Comparison of ENCODE assay signal across 27 mouse cellular contexts in genomic region chr4:84766708-84767425, GRCm38 (mm10).
DNase-seq lines count a peak whose midpoint lies in the region; ATAC-seq and TF ChIP-seq lines count a peak whose summit lies in the region.
"Had no signal": no experiment of that assay in that cellular context is flagged by ENCODE, and none has a peak within 500 bp of the region (broad histone marks: within the 10 kb centered on the region; RNA-seq: fewer than 3 reads in every experiment).

No protein-coding gene starts in this region.

- 26% methylated on average over 11 of the region's 11 CpGs for WGBS in forebrain, postnatal 0 days
- 59% methylated on average over 11 of the region's 11 CpGs for WGBS in forebrain, embryonic 11.5 days
- 37% methylated on average over 11 of the region's 11 CpGs for WGBS in embryonic facial prominence, embryonic 13.5 days

- H3K27ac ChIP-seq in forebrain, postnatal 0 days (ENCODE audit: low read depth, low read length): no peak overlapping the region
- no peak overlapping the region for H3K27ac ChIP-seq in forebrain, embryonic 11.5 days (ENCODE audit: low read depth, low read length)
- peak overlapping the region; percentile 68 for H3K27ac ChIP-seq in embryonic facial prominence, embryonic 13.5 days
- H3K27ac ChIP-seq: heart, embryonic 10.5 days; heart, embryonic 15.5 days; hindbrain, embryonic 12.5 days; liver, embryonic 12.5 days; midbrain, embryonic 13.5 days; stomach, embryonic 15.5 days had no signal

- no peak for TF ChIP-seq CTCF in forebrain, postnatal 0 days (IDR thresholded peaks at IDR 0.05; ENCODE audit: low read depth)

- H3K9ac ChIP-seq in forebrain, postnatal 0 days: no peak overlapping the region
- no peak overlapping the region for H3K9ac ChIP-seq in forebrain, embryonic 11.5 days (ENCODE audit: low read length)
- H3K9ac ChIP-seq in embryonic facial prominence, embryonic 13.5 days: no peak overlapping the region
- H3K9ac ChIP-seq: heart, embryonic 15.5 days; hindbrain, embryonic 12.5 days; liver, embryonic 12.5 days; liver, postnatal 0 days; midbrain, embryonic 13.5 days; stomach, embryonic 15.5 days had no signal

- H3K36me3 ChIP-seq in forebrain, postnatal 0 days (ENCODE audit: insufficient read depth): no peaks in the 10 kb centered on the region
- H3K36me3 ChIP-seq in forebrain, embryonic 11.5 days (ENCODE audit: control insufficient read depth, insufficient read depth, low read length): no peaks in the 10 kb centered on the region
- no peaks in the 10 kb centered on the region for H3K36me3 ChIP-seq in embryonic facial prominence, embryonic 13.5 days
- H3K36me3 ChIP-seq: heart, embryonic 10.5 days; heart, embryonic 15.5 days; hindbrain, embryonic 12.5 days; liver, embryonic 12.5 days; midbrain, embryonic 13.5 days; stomach, embryonic 15.5 days had no signal

- ATAC-seq in forebrain, postnatal 0 days: peak; percentile 61
- ATAC-seq in forebrain, embryonic 11.5 days (replicated peaks; ENCODE audit: low FRiP score): no peak
- ATAC-seq in embryonic facial prominence, embryonic 13.5 days (ENCODE audit: insufficient number of reproducible peaks, insufficient read depth, low FRiP score, low TSS enrichment, low read depth): no peak
- ATAC-seq: intestine, postnatal 0 days; liver, embryonic 12.5 days; liver, postnatal 0 days; lung, postnatal 0 days; midbrain, embryonic 13.5 days had no signal

- H3K4me2 ChIP-seq in forebrain, postnatal 0 days (ENCODE audit: low read depth): no peak overlapping the region
- H3K4me2 ChIP-seq in forebrain, embryonic 11.5 days (ENCODE audit: low read depth, low read length, severe bottlenecking): no peak overlapping the region
- H3K4me2 ChIP-seq in embryonic facial prominence, embryonic 13.5 days: no peak overlapping the region
- H3K4me2 ChIP-seq: heart, embryonic 15.5 days; hindbrain, embryonic 12.5 days; liver, embryonic 12.5 days; midbrain, embryonic 13.5 days; stomach, embryonic 15.5 days had no signal

- H3K27me3 ChIP-seq in forebrain, postnatal 0 days (ENCODE audit: insufficient read depth, low read length): no peaks in the 10 kb centered on the region
- no peaks in the 10 kb centered on the region; the same call in 1 of the 2 replicates for H3K27me3 ChIP-seq in forebrain, embryonic 11.5 days (ENCODE audit: control insufficient read depth, insufficient read depth, low read length)
- 0 out of 2 replicates have a peak, but pooled peaks cover 3% of the 10 kb centered on the region for H3K27me3 ChIP-seq in embryonic facial prominence, embryonic 13.5 days
- H3K27me3 ChIP-seq: heart, embryonic 15.5 days; hindbrain, embryonic 12.5 days; liver, embryonic 12.5 days; megakaryocyte, embryonic 14.5 days; midbrain, embryonic 13.5 days; stomach, embryonic 15.5 days had no signal

- H3K4me3 ChIP-seq in forebrain, postnatal 0 days (ENCODE audit: low read depth, low read length): no peak overlapping the region
- no peak overlapping the region for H3K4me3 ChIP-seq in forebrain, embryonic 11.5 days (ENCODE audit: low read depth, low read length)
- no peak overlapping the region for H3K4me3 ChIP-seq in embryonic facial prominence, embryonic 13.5 days
- H3K4me3 ChIP-seq: heart, embryonic 10.5 days; heart, embryonic 15.5 days; hindbrain, embryonic 12.5 days; liver, embryonic 12.5 days; megakaryocyte, embryonic 14.5 days; midbrain, embryonic 13.5 days; stomach, embryonic 15.5 days had no signal

- no peaks in the 10 kb centered on the region for H3K4me1 ChIP-seq in forebrain, postnatal 0 days (ENCODE audit: insufficient read depth)
- 0 out of 2 replicates have a peak, but pooled peaks cover 4% of the 10 kb centered on the region for H3K4me1 ChIP-seq in forebrain, embryonic 11.5 days (replicated peaks; ENCODE audit: control insufficient read depth, insufficient read depth, low read length)
- peaks cover 30% of the 10 kb centered on the region for H3K4me1 ChIP-seq in embryonic facial prominence, embryonic 13.5 days
- H3K4me1 ChIP-seq: heart, embryonic 10.5 days; heart, embryonic 15.5 days; liver, embryonic 12.5 days; megakaryocyte, embryonic 14.5 days; stomach, embryonic 15.5 days had no signal

- peak; percentile 31 for DNase-seq in forebrain, postnatal 0 days
- DNase-seq in forebrain, embryonic 11.5 days (ENCODE audit: low spot score): no peak
- DNase-seq in retina, embryonic 14.5 days (ENCODE audit: low spot score): peak; percentile 10
- no peak for DNase-seq in retina, postnatal 1 day
- DNase-seq in adrenal gland, adult 8-10 months: no peak
- DNase-seq in layer of hippocampus, postnatal 14 days (ENCODE audit: low spot score in 2 of 2): no peak
- DNase-seq in right cerebral cortex, postnatal 25 days: no peak
- DNase-seq: adrenal gland, postnatal 25 days; cerebellum, adult 18-20 months; cerebellum, postnatal 14 days; gastrocnemius, postnatal 14 days; heart, postnatal 36 days; kidney, adult 9 months; kidney, postnatal 10 days; liver, postnatal 0 days; lung, postnatal 4 days; thymus, postnatal 14 days had no signal

- H3K9me3 ChIP-seq in forebrain, postnatal 0 days (ENCODE audit: low read length): no peaks in the 10 kb centered on the region
- H3K9me3 ChIP-seq in forebrain, embryonic 11.5 days (ENCODE audit: control insufficient read depth, low read length): no peaks in the 10 kb centered on the region
- no peaks in the 10 kb centered on the region for H3K9me3 ChIP-seq in embryonic facial prominence, embryonic 13.5 days
- H3K9me3 ChIP-seq: heart, embryonic 10.5 days; heart, embryonic 15.5 days; hindbrain, embryonic 12.5 days; liver, embryonic 12.5 days; midbrain, embryonic 13.5 days; stomach, embryonic 15.5 days had no signal

Comparison
In these comparisons a context has a peak if more than half of its experiments do, and no peak if none do; other contexts are left out.
1. DNase-seq: peak in forebrain, postnatal 0 days (single experiment) and retina, embryonic 14.5 days (single experiment); none in forebrain, embryonic 11.5 days (single experiment), retina, postnatal 1 day (single experiment), adrenal gland, adult 8-10 months (single experiment), layer of hippocampus, postnatal 14 days (0 of 2) and right cerebral cortex, postnatal 25 days (single experiment).